Mouse (Mus musculus) adrenal gland, postnatal 10 days (tissue): ENCODE results near the gene Usp38. TPM values are rescaled to one million over a fixed set of nuclear protein-coding genes. Genes with fewer than 3 reads are reported as not detected.
A peak's percentile ranks its signal among the peaks of the same experiment; 100 is the strongest.

Experiments used
- DNase-seq: peaks from one replicate; pipeline ENCODE4 v3.0.0; 2021; ENCODE audit warnings: mixed read lengths
- total RNA-seq, 2 experiments: library from RNA; stranded (reverse); gene quantifications; 2 replicates each; pipeline ENCODE4 v1.2.3; 2021

Gene Usp38
- total RNA-seq, 2 experiments from 2014 or later: 24.7 to 25.7 TPM

DNA sequence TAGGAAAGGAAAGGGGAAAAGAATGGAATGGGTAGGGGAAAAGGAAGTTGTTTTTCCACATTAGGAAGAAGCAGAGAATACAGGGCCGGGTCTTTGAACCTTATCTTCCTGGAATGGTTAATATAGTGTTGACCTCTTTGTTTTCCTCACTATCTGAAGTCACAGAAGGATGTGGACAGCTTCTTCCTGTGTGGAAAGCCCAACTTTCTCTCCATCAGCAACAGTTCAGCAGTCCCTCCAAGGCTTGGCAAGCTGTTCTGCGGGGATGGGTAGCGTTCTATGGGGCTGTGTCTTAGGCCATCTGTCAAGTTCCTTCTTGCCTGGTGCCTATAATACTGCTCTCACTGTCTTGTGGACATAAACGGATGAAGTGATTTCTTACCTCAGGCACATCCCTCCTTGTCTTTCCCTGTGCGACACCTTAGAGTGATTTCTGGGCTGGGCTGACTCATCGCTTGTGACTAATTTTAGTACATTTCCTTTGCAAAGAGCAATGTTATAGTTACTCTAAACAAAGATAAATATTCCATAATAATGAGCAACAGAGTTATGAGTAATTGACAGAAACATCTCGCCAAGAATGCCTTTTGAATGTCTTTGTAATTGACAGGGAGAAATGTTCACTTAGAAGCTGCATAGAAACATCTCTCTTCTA lies 52.7 kb downstream of the Usp38 start:
- no peak for DNase-seq

DNA sequence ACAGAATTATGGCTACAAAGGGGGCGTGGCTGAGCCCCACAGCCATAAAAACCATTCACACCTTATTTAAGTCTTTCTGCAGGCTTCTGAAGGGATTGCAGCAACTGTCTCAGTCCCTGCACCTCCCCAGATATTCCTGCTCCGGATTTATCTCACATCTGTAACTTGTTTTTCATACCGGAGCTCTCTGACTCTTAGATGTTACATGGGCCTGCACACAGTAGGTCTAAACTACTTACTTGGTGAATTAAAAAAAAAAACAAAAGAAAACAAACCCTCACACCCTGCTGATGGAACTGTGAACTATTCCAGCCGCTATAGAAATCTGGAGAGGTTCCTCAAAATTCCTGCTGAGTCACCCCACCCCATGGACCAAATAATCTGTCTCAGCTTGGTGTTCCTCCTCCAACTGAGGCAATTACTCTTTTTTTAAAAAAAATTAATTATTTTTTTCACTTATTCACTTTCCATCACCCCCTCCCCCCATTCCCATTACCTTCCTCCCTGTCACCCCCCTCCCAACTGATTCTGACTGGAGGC lies 53.6 kb downstream of the Usp38 start:
- DNase-seq: no peak

DNA sequence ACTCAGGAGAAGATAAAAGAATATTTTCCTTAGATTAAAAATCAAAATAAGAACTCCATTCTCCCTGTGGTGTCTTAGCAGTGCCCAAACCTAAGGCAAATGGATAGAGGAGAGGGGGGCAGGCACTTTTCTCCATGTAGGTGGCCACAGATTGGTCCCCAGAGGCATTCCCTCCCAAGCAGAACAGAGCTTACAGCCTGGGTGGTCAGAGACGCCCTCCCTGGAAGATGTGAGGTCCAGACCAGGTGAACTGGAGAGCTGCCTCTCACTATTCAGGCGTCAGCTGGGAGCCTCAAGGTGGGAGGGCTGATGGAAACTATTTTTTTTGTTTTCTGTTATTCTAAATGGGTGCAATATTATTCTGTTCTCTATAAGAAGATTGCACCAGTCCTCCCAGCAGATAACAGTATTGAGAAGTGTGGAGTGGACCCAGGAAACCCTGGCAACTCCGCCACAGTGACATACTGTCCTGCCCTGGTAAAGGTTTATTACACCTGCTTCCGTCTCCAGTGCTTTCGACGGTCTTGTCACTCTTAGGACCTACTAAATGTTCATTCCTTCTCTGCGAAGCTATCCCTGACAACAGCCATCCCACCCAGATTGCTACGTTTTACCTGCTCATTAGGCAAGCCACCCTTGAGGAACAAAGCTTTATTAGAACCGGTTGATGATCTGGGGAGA lies 55.0 kb downstream of the Usp38 start:
- no peak for DNase-seq

DNA sequence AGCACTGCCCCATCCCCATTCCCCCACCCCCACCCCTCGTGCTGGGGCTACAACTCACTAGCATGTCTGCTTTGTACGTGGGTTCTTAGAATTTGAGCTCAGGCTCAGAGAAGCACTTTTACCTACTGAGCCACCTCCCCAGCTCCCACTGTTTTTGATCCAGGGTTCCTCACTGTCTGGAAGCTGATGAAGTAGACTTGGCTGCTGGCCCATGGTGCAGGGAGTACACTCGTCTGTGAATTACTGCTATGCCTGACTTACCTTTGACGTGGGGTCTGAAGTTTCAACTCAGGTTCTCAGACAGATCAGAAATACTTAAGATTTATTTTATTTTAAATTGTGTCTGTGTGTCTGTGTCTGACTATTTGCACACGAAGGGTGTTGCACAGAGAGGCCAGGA lies 57.0 kb downstream of the Usp38 start:
- DNase-seq: no peak

DNA sequence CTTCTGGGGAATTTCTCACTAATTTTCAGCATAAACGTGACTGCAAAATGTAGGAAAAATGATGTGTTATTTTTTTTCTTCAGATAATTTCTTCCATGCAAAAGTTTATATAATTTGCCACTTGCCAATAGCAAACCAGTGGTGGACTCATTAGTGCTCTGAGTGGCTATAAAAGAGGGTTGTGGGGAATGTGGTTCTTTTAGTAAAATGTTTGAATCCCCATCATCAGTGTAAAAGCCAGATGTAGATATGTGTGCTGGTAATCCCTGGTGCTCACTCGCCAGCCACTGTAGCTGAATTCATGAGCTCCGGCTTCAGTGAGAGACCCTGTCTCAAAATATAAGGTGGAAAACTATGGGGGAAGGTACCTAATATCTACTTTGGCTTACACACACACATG lies 61.8 kb downstream of the Usp38 start:
- no peak for DNase-seq

DNA sequence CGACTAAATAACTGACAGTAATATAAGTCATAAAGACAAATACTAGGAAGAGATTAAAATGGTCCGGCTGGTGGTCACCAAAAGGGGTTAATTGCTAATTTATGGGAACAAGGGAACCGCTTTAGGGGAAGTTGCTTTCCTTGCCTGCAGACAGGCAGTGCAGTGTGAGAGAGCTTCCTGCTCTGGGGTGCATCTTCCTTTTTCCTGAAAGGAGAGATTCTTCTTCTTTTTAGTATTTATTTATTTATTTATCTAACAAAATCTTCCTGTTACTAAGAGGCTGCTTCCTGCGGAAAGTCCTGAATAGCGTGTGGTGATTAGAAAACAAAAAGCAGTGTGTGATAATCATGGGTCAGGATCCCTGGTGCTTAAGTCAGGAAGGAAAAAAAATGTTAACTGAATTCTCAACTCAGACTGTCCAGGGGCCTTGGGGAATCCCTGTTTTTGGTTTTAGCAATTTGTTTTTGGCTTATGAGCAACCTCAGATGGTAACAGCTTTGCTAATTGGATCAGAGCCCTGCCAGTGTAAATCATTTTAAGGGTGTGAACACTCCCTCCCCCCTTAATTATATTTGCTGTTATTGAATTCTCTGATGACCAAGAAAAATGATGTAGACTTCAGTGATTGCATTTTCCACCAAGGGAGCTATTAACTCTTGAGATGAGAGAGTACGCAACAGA lies 62.4 kb downstream of the Usp38 start:
- DNase-seq: no peak

DNA sequence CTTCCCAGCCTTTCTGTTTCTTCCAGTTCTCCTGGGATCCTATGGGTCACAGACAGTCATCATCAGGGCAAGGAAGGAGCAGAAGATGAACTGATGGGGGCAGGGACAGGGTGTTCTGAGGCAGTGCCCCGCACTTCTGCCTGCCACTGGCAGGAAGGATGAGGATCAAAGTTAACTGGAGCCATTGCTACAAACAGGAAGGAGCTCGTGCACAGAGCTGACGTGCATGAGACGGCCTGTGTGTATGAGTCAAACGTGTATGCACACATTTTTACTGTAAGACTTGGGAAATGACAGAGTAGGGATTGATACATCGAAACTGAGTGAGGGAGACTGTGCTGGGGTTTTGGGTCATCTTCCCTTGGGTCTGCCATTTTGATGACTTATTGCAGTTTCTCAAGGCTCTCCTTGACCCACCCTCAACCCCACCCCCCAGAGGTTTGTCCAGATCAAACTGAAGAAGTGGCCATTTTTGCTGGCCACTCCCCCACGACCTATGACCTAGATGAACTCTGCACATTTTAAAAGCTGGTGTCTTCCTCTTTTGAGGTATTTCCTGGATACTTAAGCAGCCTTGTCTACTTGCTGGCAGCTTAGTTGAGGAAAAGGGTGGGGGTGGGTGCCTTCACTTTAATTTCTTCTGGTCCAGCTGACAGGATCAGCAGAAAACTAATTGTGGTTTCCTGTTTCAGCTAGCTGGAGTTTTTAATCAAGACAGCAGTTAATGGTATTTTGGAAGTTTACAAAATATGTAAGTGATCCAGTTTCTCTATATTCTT lies 66.1 kb downstream of the Usp38 start:
- no peak for DNase-seq

DNA sequence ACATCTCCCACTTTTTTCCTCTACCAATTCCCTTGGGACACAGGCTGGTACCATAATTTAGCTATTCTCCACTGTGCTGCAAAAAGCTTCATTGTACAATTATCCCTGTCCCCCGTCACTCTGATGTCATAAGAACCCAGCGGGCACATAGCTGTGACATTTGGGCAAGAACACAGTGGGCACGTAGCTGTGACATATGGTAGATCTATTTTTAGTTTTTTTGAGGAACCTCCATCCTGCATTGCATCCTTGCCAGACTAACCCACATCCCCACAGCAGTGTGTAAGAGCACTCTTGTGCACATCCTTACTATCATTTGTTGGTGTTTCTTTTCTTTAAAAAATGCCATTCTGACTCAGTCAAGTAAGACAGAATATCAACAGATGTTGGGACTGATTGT lies 71.0 kb downstream of the Usp38 start:
- DNase-seq: no peak

DNA sequence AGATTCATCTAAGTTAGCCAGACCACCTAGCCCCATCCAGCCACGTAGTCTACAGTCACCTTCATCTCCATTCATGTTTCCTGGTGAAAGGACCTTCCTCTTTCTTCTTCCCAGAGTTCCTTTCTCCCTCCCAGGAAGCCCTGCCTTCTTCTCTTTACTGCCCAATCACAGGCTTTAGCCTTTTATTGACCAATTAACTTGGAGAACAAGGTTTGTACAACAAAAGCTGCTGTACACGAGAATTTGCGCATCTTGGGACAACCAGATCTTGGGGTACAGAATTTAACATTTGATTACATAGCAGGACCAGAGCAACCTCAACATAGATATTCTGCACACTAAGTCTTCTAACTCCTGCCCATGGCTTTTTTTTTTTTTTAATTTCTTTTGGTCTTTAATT lies 73.1 kb downstream of the Usp38 start:
- no peak for DNase-seq

DNA sequence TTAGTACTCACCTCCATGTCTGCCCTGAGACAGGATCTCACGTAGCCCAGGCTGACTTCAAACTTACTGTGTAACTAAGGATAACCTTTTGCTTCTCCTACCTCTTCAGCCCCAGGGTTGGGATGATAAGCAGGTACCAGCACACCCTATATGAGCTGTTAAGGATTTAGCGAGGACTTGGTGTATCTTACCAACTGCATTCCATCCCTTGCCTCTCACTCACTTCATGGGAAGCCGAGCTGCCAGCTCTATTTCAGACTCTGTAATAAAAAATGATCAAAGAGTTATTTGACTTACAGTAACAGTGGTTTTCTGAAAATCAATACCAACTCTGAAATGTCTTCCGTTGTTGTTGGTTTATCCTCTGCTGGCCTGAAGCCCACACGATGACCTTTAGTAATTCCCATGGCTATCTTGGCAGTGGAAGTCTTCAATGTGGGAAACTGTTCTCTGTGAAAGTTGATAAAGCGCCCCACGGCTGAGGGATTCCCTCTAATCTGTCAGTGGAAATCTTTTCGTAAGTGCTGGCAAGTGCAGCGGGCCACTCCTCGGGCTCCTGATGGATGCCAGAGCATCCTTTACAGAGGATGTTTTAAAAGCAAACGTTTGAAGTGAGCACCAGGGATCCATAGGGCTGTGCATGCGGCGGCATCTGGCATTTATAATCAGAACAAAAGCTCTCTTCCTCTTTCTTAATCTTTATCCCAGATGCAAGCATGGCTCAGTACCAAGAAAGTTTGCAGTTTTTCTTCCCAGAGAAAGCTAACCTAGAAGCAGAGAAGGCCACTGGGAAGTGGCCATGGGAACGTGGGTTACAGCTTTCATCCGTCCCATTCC lies 76.7 kb downstream of the Usp38 start:
- peak; percentile 27 for DNase-seq

Other genes starting within 250 kb of the Usp38 start
- gene Gab1, start 134.4 kb downstream of the Usp38 start, total RNA-seq: 10 to 100 TPM; 18.4 to 24.3 TPM